Mouse (Mus musculus) left cerebral cortex, adult 2 months (tissue): ENCODE measurements around the gene Olfr544. TPM values are rescaled to one million over a fixed set of nuclear protein-coding genes. Genes with fewer than 3 reads are reported as not detected.
A peak's percentile ranks its signal among the peaks of the same experiment; 100 is the strongest.

ENCODE experiments used
- DNase-seq, 2 experiments: peaks; one replicate each; pipeline ENCODE4 v3.0.0; 2021 to 2022; ENCODE audit warnings: low spot score in 2 of 2, mixed read lengths in 1 of 2; ENCODE audit errors: extremely low spot score in 1 of 2
- H3K27ac ChIP-seq: fragments of 200-600 bp; 2 replicates; pipeline ENCODE4 v1.8.1; 2022
- H3K4me3 ChIP-seq: fragments of 200-600 bp; 2 replicates; pipeline ENCODE4 v1.8.1; 2022
- CTCF ChIP-seq: fragments of 200-600 bp; IDR thresholded peaks from 2 replicates; pipeline ENCODE4 v1.8.1; 2022; ENCODE audit warnings: antibody characterized with exemption, mild to moderate bottlenecking, moderate library complexity
- intact Hi-C: fragments of 180-260 bp; cut with DNase I; formaldehyde crosslinking; loops from one replicate; pipeline ENCODE4 v1.15.1; 2025
- total RNA-seq, 2 experiments: library from RNA; stranded (reverse); gene quantifications; 2 replicates each; pipeline ENCODE4 v1.2.3; 2021

Gene Olfr544
- total RNA-seq, 2 experiments from 2014 or later: not detected

- intact Hi-C loops: no loop called here
- TF ChIP-seq CTCF: no peak
- DNase-seq: no peak
These were observed 15.4 kb downstream of the Olfr544 start for GRCm38 (mm10) chr7:102472675-102473074.

GRCm38 (mm10) chr7:102467566-102467965, 20.5 kb downstream of the Olfr544 start:
- TF ChIP-seq CTCF: no peak
- Histone ChIP-seq H3K4me3 (no peak overlapping the region), H3K27ac (no peak overlapping the region)
- no peak for DNase-seq
- intact Hi-C loops: no loop called here

More at GRCm38 (mm10) chr7:102472675-102473074, 15.4 kb downstream of the Olfr544 start:
- Histone ChIP-seq H3K4me3 (no peak overlapping the region), H3K27ac (no peak overlapping the region)

GRCm38 (mm10) chr7:102458618-102459380, 29.3 kb downstream of the Olfr544 start:
- no peak for DNase-seq
- no peak overlapping the region for H3K27ac ChIP-seq
- H3K4me3 ChIP-seq: no peak overlapping the region
- TF ChIP-seq CTCF: no peak
- intact Hi-C loops: no loop called here

- no peak for DNase-seq
- Histone ChIP-seq H3K27ac (no peak overlapping the region), H3K4me3 (no peak overlapping the region)
- TF ChIP-seq CTCF: no peak
- intact Hi-C loops: no loop called here
These were observed 41.7 kb downstream of the Olfr544 start for GRCm38 (mm10) chr7:102446438-102446837.

GRCm38 (mm10) chr7:102444301-102444700, 43.8 kb downstream of the Olfr544 start:
- H3K27ac ChIP-seq: no peak overlapping the region
- intact Hi-C loops: no loop called here
- DNase-seq: no peak
- no peak overlapping the region for H3K4me3 ChIP-seq
- no peak for TF ChIP-seq CTCF

- no peak for TF ChIP-seq CTCF
- Histone ChIP-seq H3K4me3 (peak overlapping the region; percentile 76), H3K27ac (no peak overlapping the region)
- no peak for DNase-seq
- intact Hi-C loops: no loop called here
These were observed 45.7 kb downstream of the Olfr544 start for GRCm38 (mm10) chr7:102442432-102442831.

- DNase-seq: peak; percentile 95 to 96
- intact Hi-C loops: no loop called here
- H3K27ac ChIP-seq: peak within 1 kb of the TSS; percentile 17; the same call in 1 of the 2 replicates
- TF ChIP-seq CTCF: no peak
- peak within 1 kb of the TSS; percentile 76 for H3K4me3 ChIP-seq
These were observed 46.3 kb downstream of the Olfr544 start, which contains the start of gene Rrm1 for GRCm38 (mm10) chr7:102441657-102442391. Rrm1 (plus strand) TSS chr7:102441695.

- intact Hi-C loops: no loop called here
- TF ChIP-seq CTCF: no peak
- DNase-seq: no peak
- Histone ChIP-seq H3K4me3 (peak overlapping the region; percentile 76), H3K27ac (peak overlapping the region; percentile 17; the same call in 1 of the 2 replicates)
These were observed 47.1 kb downstream of the Olfr544 start for GRCm38 (mm10) chr7:102440822-102441656.

GRCm38 (mm10) chr7:102434344-102434743, 53.8 kb downstream of the Olfr544 start:
- no peak for TF ChIP-seq CTCF
- DNase-seq: no peak
- Histone ChIP-seq H3K4me3 (no peak overlapping the region), H3K27ac (no peak overlapping the region)
- intact Hi-C loops: no loop called here

Other genes with a start within 250 kb of the Olfr544 start
- gene Rhog, start 232.3 kb downstream of the Olfr544 start, total RNA-seq: 10 to 100 TPM; 19.2 to 21.7 TPM
- gene Stim1, start 220.5 kb downstream of the Olfr544 start, total RNA-seq: 10 to 100 TPM; 79.9 to 85.5 TPM
- 10 to 100 TPM; 10.4 to 12.3 TPM for gene Rrm1, start 46.6 kb downstream of the Olfr544 start, total RNA-seq
- gene Olfr543, start 6.6 kb downstream of the Olfr544 start, total RNA-seq: not detected
- not detected for gene Olfr545, start 11.3 kb upstream of the Olfr544 start, total RNA-seq
- not detected for gene Olfr547, start 46.4 kb upstream of the Olfr544 start, total RNA-seq
- gene Olfr548-ps1, start 52.6 kb upstream of the Olfr544 start, total RNA-seq: not detected
- gene Olfr549, start 61.6 kb upstream of the Olfr544 start, total RNA-seq: not detected
- 1 to 10 TPM; 2.7 to 4.0 TPM for gene Trim21, start 77.2 kb upstream of the Olfr544 start, total RNA-seq
- under 1 TPM; 0.25 to 0.42 TPM for gene Olfr550, start 83.1 kb upstream of the Olfr544 start, total RNA-seq
- not detected for gene Olfr551, start 103.6 kb upstream of the Olfr544 start, total RNA-seq
- under 1 TPM in 1 of 2 experiments, not detected in 1; 0.07 TPM for gene Olfr552, start 109.5 kb upstream of the Olfr544 start, total RNA-seq
- gene Olfr553, start 129.9 kb upstream of the Olfr544 start, total RNA-seq: not detected
- gene Olfr554, start 150.1 kb upstream of the Olfr544 start, total RNA-seq: not detected
- not detected for gene Olfr555, start 170.5 kb upstream of the Olfr544 start, total RNA-seq
- gene Olfr556, start 176.6 kb upstream of the Olfr544 start, total RNA-seq: not detected
- 1 to 10 TPM; 4.9 to 6.2 TPM for gene Trim68, start 199.0 kb upstream of the Olfr544 start, total RNA-seq
- under 1 TPM in 1 of 2 experiments, not detected in 1; 0.21 TPM for gene Olfr557, start 207.6 kb upstream of the Olfr544 start, total RNA-seq
- under 1 TPM; 0.21 to 0.25 TPM for gene Olfr558, start 213.9 kb upstream of the Olfr544 start, total RNA-seq
- gene Olfr33, start 230.8 kb upstream of the Olfr544 start, total RNA-seq: not detected
- gene Olfr559, start 239.2 kb upstream of the Olfr544 start, total RNA-seq: not detected